Mouse (Mus musculus): ENCODE measurements at regions not wholly inside any gene's neighbourhood (a gene's known extent, or its start where the extent isn't known, plus 50 kb on each side); places are given as distances from the start of the nearest gene placed in this dataset.
A peak's percentile ranks its signal among the peaks of the same experiment; 100 is the strongest.
"Not testable (repeated sequence)": the region's sequence is repeated elsewhere in the genome, so short reads cannot be mapped to it uniquely, and the experiment has no call there.

GRCm38 (mm10) chr17:9066633-9067032, 78.5 kb downstream of the 1700010I14Rik start:
- not testable (repeated sequence) for DNase-seq

DNA sequence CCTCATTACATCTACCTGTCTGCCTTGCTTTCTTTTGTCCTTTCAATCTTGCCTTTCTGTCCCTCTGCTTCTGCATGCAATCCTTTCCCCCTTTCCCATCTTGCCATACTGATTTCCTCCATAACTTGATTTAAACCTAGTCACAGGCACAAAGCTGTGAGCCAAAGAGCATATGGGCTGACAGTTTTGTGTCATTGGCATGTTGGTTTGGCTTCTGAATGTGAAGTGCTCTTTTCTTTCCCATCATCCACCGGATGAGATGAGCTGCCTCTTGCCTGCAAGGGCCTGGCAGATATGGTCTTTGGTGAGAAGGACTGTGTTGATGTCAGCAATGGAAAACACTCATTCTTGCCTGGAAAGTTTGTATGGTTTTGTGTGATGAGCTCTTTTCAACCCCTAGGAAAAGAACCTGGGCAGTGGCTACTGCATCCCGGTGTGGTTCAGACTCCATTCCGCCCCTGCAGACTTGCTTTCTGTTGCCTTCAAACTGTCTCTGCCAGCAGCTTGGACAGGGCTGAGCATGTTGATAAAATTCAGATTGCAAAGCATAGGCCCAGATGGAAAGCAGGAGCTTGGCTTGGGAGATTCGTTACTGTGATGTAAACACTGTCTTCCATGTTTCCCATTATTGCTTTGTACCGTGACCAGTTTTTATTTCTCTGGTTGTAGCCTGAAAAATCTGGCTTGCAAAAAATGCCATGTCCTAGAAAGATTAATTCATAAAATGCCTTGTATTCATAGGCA, 80.9 kb downstream of the 1700010I14Rik start:
- no peak for DNase-seq

- no peak for DNase-seq
Measured at GRCm38 (mm10) chr17:9083629-9084028, 95.5 kb downstream of the 1700010I14Rik start.

DNA sequence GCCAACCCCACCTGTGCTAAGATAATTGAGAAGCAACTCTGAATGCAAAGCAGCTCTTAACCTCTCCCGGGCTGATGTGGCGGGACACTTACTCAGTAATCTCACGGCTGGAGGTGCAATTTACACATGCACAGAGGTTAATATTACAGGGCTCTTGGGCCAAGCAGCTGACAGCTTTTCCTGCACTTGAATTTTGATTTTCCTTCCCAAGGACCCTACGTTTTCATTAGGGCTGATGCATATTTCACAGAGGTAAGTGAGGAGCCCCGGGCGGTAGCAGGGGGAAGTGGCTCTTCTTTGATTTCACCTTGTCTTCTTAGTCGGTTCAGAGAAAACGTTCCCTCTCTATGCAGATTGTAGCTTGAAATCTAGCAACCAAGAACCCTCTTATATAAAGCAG, 139.7 kb downstream of the 1700010I14Rik start:
- no peak for DNase-seq

DNA sequence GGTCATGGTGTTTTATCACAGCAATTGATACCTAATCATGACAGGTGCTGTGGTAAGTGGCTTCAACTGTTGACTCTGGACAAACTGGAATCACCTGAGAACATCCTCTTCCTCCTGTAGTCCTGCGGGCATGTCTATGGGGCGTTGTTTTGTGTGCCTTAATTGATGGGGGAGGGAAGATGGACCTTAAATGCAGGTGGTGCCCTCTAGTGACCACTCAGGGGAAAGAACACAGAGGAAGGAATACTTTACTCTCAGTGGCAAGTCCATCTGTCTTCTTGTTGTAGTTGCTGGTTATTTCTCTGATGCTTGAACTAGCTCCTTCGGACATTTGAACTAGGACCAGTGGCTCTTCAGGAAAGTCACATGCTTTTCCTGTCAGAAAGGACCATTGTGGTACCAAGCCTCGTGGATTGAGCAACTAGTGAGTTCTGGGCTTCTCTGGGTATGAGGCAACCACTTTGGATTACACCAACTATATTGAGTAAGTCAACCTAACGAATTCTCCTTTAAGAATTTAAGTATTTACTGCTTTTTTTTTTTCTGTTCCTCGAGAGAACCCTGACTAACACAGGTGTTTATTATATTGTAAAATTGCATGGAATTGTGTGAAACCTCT, 157.6 kb downstream of the 1700010I14Rik start:
- DNase-seq = no peak

GRCm38 (mm10) chr17:9150654-9151053, 162.5 kb downstream of the 1700010I14Rik start:
- DNase-seq = no peak

DNA sequence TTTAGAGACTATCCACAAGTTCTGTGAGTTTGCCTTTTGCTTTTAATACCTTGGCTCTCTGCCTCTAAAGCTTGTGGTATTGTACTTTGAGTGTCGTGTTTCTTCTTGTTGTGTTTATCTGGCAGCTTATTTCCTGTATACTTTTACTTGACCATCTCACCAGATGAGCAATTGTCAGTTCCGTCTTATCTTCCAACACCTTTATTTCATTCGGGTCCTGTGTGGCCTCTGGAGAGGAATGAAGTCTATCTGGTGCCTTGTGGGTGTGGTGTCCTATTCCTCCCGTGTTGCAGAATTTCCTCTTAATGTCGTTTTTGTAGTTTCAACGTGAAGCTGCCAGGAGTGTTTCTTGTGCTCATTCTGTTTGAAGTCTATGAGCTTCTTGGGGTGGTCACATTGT, 174.0 kb downstream of the 1700010I14Rik start:
- DNase-seq = no peak

GRCm38 (mm10) chr17:9162676-9163075, 174.5 kb downstream of the 1700010I14Rik start:
- no peak for DNase-seq

GRCm38 (mm10) chr17:9163285-9163684, 175.2 kb downstream of the 1700010I14Rik start:
- DNase-seq = no peak

GRCm38 (mm10) chr17:9164501-9164900, 176.4 kb downstream of the 1700010I14Rik start:
- DNase-seq = no peak

DNA sequence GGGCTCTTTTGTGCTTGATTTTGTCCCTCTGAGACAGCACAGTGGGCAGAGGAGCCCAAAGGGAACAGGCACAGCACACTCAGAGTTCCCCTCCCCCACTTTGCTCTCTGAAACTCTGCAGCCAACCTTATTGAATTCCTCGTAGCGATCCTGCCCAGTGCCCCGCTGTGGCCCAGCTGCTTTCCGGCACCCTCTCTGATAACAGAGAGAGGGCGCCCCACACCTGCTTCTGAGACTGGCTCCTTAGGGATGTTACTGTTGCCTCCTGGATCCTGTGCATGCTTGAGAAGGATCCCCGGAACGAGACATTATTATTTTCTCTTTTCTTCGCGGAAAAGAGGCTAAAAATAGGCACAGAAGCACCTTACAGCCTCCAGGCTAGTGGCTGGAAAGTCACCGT, 179.0 kb downstream of the 1700010I14Rik start:
- peak; percentile 75 for DNase-seq

GRCm38 (mm10) chr17:9167571-9168201, 179.6 kb downstream of the 1700010I14Rik start:
- DNase-seq = peak; percentile 19

GRCm38 (mm10) chr17:9168411-9168810, 180.3 kb downstream of the 1700010I14Rik start:
- peak; percentile 73 for DNase-seq

DNA sequence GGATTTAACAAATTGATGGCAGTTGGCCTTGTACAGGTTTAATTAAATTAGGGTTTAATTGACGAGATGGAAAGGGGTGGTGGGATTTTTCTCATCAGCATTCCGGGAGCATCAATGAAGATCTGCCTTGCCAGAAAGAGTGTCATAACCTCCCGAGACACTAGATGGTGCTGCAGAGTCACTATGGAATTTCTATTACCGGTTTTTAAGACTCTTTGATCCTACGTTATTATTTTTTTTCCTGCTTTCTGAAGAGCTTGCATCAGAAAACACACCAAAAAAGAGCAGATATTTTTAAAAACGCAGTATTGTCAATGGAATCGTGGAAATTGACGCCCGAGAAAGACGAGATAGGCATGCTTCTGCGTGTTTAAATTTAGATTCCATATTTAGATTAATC, 181.2 kb downstream of the 1700010I14Rik start:
- DNase-seq = peak; percentile 43

DNA sequence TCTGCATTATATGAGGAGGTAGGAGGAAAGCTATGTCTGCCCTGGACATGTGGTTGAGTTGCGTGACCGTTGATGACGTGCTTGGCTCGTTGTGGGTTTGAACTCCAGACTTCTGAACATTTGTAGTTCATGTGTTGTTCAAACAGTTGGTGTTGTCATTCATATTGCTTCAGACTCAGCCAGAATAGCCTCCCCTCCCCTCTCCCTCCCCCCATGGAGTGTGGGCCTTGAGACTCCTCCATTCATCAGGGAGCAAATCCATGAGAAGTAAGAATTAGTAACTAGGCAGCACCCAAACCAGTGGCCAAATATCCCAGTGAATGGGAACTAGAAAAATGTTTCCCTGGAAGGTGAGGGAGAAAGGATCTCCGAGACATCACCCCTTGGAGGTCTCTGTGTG, 209.0 kb downstream of the 1700010I14Rik start:
- no peak for DNase-seq

DNA sequence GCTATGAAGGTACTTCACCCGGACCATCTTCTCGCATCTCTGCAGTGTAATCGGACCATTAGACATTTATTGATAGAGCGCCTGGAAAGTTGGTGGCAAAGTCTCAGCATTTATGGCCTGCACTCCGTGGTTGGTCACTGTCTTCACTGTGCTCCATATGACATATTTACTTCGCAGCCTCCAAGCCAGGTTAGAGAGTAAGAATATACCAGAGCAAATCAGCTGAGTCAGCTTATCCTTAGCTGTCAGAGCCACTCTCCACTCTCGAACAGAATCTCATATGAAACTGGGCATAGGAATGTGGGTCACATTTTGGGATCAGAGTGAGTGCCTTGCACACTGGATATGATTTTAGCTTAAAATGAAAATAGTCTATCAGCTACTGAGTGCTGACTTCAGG, 212.3 kb downstream of the 1700010I14Rik start:
- no peak for DNase-seq

DNA sequence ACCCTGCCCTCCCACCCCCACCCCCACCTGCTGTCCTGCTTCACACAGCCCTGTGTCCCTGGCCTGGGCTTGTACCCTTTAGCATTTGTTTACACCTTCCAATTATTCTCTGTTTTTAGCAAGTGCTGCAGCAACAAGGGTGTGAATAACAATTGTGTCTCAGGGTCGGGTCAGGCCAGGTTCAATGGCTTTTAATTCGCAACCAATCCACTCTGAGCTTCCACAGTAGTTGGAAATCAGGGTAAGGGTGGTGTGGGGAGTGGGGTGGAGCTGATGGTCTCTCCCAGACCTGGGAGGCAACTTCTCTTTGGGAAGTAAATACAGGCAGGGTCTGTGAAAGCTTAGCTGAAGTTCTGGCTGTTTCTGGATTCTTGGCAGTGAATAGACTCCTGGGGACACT, 214.4 kb downstream of the 1700010I14Rik start:
- DNase-seq = no peak

DNA sequence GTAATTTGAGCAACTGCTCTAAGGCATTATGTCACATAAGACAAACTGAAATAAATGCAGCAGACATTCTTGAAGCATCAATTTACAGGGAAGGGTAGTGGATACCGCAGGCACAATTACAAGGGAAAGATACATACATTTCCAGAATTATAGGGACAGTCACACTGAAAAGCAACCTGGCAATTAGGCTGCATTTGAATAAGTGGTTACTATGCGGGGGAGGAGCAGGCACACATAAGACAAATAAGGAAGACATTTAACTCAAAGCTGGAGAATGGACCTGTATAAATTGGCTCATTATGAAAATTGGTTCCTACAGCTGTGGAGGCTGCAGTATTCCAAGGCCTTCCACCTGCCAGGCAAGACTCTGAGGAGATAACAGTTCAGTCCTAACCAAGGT, 211.2 kb upstream of the Gm17728 start:
- DNase-seq = no peak

DNA sequence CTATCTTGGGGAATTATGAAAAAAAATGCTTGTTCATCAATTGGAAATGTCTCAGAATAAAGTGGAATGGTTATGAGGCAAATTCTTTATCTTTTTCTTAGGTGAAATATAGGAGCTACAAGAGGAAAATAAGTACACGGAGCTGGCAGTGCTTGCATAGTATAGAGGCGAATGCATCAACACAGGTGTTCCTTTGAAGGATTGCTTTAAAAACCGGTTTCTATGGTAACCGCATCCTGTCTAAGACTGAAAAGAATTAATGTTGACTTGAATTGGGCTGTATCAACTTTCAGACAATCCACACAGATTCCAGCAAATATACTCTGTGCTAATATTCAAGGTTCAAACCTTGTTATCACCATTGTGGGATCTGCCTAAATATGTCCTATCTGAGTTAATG, 198.8 kb upstream of the Gm17728 start:
- no peak for DNase-seq

- no peak for DNase-seq
Measured at GRCm38 (mm10) chr17:9227872-9228575, 193.8 kb upstream of the Gm17728 start.

DNA sequence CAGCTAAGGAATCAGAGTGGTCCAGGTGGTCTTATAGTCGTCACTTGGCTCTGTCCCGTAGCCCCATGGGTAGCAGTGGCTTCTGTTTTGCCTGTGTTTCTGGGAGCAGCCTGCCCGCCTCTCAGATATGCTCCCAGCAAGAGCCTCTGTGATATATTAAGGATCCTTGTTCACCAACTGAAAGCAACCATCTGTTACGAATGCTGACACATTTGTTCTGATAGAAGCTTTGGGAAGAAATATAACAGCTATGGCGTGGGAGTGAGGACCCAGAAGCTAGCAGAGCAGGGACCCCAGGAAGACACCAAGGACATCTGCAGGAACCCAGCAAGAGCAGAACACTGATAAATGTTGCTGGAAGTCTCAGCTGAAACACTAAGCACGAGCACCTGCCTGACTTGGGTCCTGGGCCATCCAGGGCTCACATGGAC, 186.7 kb upstream of the Gm17728 start:
- peak; percentile 17 for DNase-seq

GRCm38 (mm10) chr17:9258646-9259170, 163.2 kb upstream of the Gm17728 start:
- DNase-seq = peak; percentile 6

DNA sequence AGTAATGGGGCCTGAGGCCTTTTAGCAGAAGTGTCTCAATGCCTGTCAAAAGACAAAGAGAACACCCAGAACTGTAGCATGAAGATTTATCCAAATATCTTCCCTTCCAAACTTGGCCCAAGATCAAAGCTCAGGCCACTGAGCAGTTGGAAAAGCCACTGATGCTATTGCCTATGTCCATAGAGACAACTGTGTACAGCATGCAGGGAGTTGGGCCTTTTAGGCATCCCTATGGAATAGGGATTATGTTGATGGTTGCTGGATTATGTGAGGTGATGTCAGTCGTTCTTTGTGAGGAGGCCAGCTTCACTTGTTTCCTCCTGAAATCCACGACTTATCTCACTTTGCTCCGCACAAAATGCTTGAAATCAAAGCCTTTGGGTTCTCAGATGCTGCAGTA, 153.1 kb upstream of the Gm17728 start:
- DNase-seq = no peak

Data from cerebellum, adult 11-12 months (tissue).